Mouse (Mus musculus) frontal cortex, postnatal 10 days (tissue): Measurements from ENCODE around the gene Itgb5.

Experiments used
- DNase-seq, 2 experiments: peaks; one replicate each; pipeline ENCODE4 v3.0.0; 2022; ENCODE audit warnings: low spot score in 2 of 2, mixed read lengths in 1 of 2

Gene Itgb5

GRCm38 (mm10) chr16:33988358-33989012, 159.0 kb downstream of the Itgb5 start:
- DNase-seq, result no peak

- no peak for DNase-seq
Observed at GRCm38 (mm10) chr16:33989106-33989505, 159.6 kb downstream of the Itgb5 start.

- DNase-seq, result no peak
Observed at GRCm38 (mm10) chr16:33990712-33991111, 161.2 kb downstream of the Itgb5 start.

- DNase-seq, result no peak
Observed at GRCm38 (mm10) chr16:33994321-33994720, 164.9 kb downstream of the Itgb5 start.

- no peak for DNase-seq
Observed at GRCm38 (mm10) chr16:33995496-33995895, 166.0 kb downstream of the Itgb5 start.

- no peak for DNase-seq
Observed at GRCm38 (mm10) chr16:33996030-33996429, 166.6 kb downstream of the Itgb5 start.

- no peak for DNase-seq
Observed at GRCm38 (mm10) chr16:33998011-33998410, 168.5 kb downstream of the Itgb5 start.
